Mouse (Mus musculus): ENCODE measurements at regions not wholly inside any gene's neighbourhood (a gene's known extent, or its start where the extent isn't known, plus 50 kb on each side); places are given as distances from the start of the nearest gene placed in this dataset.

DNA sequence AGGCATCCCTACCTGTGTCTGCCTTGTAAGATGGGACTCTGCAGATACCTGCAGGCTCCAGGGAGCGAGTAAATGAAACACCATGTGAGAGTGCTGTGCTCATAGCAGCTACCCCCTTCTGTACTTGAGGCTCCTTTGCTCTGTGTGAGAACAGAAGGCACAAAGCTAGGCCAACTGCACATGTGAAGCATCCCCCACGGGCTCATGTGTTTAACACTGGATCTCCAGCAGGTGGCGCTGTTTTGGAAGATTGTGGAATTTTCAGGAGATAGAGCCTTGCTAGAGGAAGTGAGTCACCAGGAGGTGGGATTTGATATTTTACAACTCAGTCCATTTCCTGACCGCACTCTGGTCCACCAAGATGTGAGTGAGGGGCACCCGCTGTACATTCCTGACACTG lies 54.0 kb upstream of the Habp2 start:
- no peak for DNase-seq (ENCODE audit: low spot score in 2 of 2)

DNA sequence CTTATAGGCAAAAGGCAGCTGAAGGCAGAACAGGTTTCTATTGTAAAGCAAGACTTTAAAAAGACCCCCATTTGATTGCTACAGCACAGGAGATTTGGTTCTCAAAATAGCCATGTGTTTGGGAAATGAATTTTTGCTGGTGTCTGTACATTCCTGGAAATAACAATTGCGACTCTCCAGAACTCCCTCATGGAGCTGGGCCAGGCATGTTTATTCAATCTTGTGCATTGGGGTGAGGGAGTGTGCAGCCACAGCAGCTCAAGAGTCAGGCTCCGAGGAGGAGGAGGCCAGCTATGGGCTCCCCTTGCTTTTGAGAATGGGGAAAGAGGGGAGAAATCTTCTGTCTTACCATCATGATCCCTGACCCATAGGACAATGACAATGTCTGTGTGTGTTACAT lies 51.9 kb upstream of the Habp2 start:
- DNase-seq (ENCODE audit: low spot score in 2 of 2), result peak in 1 of 2 experiments; percentile 39

Data from gastrocnemius, postnatal 4 days (tissue).